Mouse (Mus musculus) R1 (cell line): Measurements from ENCODE around the gene Ppp1ca.
A peak's percentile ranks its signal among the peaks of the same experiment; 100 is the strongest.

ENCODE experiments used
- DNase-seq: peaks from one replicate; pipeline ENCODE4 v3.0.0-alpha.2; 2018; ENCODE audit warnings: low read depth, low spot score

The Ppp1ca gene

DNA sequence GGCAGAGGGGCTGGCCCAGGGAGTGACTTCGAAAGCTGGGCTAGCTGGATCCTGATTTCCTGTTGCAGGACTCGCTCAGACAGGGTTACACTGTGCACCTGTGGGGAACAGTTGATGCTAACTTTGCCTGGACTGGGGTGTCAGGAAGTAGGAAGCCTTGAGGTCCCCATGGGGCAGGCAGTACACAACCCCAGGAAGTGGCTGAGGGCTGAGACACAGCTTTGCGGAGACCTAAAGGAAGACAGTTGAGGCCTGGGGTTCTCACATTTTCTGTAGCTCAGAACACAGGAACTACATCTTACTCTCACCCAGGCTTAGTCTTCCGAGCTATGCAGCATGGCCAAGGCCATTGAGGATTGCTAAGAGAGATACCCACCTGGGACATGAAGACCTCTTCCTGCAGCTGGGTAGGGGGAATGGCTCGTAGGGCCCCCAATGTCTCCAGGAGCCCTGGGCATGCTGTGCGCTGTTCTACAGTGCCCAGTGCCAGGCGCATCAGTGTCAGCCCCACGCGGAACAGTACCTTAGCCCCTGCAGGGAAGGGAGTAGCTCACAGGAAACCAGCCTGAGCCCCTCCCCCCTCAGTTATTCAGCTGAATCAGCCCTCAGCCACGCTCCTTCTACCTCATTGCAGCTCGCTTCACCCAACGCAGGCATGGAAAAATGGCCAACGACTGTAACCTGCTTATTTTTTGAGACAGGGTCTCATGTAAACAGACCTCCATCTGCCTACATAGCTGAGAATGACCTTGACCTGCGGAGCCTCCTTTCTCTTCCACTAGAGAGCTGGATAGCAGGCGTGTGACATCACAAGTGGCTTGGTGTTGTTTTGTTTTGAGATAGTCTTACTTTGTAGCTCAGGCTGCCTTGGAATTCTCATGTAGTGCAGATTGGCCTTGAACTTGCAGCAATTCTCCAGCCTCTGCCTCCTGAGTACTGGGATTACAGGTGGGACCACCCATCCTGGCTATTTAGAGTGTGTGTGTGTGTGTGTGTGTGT, 6.6 kb upstream of the Ppp1ca start:
- DNase-seq, result peak; percentile 79

DNA sequence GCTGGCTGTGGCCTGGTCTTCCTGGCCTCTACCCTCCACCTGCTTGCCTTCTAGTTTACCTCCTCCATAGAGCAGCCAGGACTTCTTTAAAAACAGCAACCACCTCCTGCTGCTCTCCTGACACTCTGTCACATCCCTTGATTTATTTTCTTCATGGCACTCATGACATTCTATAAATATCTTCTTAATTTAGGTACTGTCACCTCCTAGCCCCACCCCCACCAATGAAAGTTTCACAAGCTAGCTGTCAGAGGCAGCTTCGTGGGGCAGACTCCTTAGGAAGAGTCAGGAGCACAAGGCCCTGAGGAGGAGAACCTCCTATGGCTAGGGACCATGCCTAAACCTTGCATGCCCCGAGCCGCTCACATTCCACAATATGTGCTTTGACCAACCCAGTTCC, 4.6 kb upstream of the Ppp1ca start:
- DNase-seq, result no peak

DNA sequence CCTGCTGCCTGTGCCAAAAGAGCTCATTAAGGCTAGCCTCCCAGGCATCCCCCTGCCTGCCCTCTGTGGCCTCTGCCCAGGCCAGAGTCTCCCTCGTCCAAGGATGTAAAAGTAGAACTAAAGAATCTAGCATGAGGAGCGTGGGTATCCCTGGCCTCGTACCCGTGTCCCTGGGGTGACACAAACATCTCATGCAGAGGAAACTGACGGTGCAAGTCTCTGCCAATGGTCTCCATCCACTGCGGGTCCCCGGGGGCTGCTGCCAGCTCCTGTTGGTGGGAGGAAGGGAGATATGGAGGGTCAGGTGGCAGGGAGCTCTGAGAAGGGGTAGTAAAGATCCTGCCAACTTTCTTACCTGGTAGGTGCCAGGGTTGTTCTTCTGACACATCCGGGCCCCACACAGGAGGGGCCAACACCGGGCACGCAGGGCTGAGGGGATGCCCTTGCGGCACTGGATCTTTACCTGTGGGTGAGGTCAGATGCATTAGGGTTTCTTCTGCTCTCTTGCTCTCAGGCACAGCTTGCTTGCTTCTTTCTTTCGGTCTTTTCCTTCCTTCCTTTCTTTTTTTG, 2.7 kb upstream of the Ppp1ca start:
- DNase-seq, result no peak

DNA sequence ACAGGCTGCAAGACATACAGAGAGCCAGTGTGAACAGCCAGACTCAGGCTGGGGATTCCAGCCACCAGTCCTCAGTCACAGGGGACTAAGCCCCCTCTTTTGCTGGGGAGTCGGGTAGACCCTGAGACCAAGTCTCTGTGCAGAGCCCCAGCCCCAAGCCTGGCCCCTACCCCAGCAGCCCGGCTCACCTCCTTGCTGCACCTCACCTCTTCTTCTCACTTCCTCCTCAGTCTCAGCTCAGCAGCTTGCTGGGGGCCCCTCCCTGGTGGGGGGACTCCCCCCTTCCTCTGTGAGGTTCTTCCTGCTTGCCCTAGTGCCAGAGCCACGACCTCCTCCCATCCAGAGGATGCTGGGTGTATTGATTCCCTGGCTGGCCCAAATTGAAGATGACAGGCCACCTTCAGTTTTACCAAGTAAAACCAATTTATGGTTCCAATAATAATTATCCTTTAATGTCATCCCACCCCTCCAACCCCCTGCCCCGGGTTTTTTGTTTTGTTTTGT, 982 bp upstream of the Ppp1ca start, which contains the start of gene Tbc1d10c:
TSS of gene Tbc1d10c (minus strand) at position 454 of the 504 bp plus-strand sequence.
- DNase-seq, result no peak

DNA sequence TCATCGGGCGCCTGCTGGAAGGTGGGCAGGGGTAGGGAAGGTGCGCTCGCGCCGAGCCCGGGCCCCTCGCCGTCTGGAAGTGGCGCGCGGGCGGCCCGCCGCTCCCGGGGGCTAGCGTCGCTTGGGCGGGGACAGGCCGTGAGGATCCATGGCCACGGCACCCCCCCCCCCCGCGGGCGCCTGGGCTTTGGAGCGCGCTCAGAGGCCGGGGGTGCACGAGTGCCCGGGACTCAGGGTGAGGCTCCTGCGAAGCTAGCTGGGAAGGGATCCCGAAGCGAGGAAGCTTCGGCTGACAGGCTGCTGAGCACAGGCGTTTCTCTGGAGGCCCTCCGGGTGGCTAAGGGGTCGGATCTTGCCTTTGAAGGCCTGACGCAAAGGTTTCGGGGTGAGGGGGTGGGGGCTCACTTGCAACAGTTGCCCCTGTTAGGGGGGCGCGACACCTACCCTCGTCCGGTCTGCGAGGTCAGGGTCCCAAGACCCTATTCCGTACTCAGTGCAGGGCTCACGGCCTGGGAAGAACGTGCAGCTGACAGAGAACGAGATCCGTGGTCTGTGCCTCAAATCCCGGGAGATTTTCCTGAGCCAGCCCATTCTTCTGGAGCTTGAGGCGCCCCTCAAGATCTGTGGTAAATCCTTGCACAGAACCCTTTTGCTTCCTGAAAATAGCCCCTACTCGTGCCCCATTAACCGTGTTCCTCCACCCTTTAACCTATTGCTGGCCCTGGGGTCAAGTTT, 553 bp downstream of the Ppp1ca start:
- peak; percentile 52 for DNase-seq

DNA sequence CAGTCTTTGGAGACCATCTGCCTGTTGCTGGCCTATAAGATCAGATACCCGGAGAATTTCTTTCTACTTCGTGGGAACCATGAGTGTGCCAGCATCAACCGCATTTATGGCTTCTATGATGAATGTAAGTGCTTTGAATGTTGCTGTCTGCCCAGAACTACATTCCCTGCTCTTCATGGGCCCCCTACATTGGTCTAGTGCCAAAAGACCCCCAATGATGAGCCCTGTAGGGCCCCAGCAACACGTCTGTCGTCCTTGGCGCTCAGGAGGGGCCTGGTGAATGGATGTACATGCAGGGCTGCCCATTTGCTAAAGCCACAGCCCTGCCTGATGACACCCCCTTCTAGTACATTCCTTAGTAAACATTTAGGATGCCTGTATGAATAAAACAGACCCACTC, 1.3 kb downstream of the Ppp1ca start:
- no peak for DNase-seq

DNA sequence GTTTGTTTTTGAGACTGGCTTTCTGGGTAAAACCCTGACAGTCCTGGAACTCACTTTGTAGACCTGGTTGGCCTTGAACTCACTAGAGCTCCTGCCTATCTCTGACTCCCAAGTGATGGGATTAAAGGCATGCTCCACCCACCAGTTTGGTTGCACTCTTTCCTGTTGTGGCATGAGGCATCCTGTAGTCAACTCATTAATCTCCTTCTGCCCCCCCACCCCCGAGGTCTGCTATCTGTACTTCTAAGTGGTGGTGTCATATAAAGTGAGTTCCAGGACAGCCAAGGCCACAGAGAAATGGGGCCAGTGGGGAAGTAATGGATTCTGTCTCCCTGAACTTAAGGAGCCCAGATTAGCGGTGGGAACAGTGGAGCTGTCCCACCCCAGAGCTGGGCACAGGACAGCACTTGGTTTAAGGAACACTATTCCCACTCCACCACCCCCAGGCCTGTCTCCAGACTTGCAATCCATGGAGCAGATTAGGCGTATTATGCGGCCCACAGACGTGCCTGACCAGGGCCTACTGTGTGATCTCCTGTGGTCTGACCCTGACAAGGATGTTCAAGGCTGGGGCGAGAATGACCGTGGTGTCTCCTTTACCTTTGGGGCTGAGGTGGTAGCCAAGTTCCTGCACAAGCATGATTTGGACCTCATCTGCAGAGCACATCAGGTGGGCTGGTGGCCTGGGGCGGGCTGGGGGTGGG, 2.3 kb downstream of the Ppp1ca start:
- DNase-seq, result no peak

DNA sequence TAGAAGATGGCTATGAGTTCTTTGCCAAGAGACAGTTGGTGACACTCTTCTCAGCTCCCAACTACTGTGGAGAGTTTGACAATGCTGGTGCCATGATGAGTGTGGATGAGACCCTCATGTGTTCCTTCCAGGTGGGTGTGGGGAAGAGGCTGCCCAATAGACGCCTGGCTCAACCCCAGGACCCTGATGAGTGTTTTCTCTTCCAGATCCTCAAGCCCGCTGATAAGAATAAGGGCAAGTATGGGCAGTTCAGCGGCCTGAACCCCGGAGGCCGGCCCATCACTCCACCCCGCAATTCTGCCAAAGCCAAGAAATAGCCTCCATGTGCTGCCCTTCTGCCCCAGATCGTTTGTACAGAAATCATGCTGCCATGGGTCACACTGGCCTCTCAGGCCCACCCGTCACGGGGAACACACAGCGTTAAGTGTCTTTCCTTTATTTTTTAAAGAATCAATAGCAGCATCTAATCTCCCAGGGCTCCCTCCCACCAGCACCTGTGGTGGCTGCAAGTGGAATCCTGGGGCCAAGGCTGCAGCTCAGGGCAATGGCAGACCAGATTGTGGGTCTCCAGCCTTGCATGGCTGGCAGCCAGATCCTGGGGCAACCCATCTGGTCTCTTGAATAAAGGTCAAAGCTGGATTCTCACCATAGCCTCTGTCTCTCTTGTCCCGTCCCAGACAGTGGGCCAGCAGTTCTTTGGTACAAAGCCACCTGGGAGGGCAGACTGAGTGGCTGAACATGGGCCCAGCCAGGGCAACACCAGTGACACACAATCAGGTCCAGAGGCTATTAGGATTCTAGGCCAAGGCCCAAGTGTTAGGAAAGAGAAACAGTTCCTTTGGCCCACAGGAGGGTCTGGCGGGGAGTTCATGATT, 3.1 kb downstream of the Ppp1ca start:
- no peak for DNase-seq

DNA sequence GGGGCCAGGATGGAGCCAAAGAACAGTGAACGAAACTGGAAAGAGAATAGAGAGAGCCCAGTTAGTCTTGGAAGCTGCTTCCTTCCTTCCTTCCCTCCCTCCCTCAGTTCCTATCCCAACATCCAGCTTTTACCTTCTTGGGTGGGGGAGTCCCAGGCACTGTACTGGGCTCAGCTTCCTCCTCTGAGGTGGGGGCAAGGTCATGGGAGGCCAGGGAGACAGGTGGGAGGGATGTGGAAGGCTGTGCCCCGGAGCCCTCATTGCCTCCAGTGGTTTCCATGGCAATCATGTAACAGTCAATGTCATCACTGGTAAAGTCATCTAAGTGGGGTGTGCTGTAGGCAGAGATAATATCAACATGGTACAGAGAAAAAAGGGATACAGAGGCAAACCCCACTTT, 4.2 kb downstream of the Ppp1ca start:
- no peak for DNase-seq

DNA sequence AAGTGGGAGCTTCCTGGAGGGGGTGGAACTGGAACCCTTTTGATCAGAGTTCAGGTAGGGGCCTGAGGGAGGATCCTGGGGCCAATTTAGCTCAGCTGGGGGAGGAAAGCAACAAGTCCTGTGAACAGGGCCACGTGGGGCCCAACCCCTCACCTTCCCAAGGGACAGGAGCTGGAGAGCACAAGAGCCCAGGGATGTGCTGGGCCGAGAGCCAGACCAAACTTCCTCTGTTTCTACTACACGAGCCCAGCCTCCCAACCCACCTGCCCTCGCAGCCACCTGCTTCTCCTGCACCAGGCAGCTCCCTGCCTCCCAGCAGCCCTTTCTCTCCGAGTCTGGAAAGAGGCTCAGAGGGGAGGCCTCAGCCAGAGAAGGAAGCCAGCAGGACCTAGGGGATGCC, 4.7 kb downstream of the Ppp1ca start:
- no peak for DNase-seq

DNA sequence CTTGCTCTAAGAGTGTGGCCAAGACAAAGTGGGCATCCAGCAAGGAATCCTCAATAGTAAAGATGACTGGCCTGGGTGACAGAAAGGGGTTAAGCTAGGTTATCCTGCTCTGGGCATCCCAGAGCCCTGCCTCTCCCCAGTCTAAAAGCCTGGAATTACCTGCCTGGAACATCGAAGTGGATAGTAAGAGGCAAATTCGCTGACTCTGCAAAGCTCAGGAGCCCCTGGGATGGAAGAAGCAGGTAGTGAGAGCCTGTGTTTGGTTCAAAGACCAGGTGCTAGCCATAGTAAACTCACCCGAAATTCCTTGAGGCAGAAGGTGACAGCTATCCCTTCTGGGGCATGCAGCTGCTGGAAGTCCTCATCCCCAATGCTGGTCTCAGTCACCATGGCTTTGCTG, 5.3 kb downstream of the Ppp1ca start:
- DNase-seq, result no peak

DNA sequence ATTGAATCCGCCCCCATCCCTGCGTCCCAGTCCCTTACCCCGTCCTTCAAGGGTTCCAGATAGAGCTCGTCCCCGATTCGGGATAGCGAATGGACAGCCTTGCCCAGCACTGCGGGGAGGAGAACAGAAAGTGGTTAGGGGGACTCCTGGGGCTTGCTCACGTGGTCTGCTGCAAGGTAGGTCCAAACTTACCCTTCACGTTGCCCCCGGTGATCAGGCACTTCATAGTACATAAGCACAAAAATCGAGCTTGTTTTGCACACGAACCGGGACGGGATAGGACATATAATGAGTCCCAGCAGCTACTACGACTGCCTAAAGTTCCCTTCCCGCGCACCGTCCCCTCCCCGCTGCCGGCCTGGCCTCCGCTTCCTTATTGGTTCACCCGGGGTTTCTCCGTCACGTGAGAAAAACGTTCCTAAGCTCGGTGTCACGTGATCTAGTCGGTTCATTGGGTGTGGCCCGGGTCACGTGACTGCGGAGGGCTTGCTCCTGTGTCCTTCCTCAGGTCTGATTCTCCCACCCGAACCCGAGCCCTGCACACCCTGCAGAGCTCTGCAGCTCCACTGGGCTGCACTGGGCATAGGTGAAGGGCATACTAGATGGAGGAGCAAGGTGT, 9.5 kb downstream of the Ppp1ca start, which contains the start of gene Rad9a:
TSS of gene Rad9a (minus strand) at position 372 of the 619 bp plus-strand sequence.
- peak; percentile 99 for DNase-seq

DNA sequence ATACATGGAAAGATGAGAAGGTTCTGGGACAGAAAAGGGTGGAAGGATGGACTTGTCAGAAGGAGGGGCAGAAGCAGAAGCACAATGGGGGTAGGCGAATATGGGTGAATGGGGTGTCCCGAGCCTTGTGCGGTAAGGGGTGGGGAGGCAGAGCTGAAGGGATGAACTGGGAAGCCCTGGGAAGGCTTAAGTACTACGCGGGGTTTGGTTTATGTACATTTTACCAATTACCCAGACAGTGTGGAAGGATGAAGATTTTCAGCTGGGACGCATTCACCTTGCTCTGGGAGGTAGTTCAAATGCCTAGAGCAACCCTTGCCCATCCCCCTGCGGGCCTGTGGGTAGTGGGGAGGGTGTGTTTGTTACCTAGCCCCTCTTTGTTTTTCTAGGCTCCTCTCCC, 10.3 kb downstream of the Ppp1ca start:
- no peak for DNase-seq

DNA sequence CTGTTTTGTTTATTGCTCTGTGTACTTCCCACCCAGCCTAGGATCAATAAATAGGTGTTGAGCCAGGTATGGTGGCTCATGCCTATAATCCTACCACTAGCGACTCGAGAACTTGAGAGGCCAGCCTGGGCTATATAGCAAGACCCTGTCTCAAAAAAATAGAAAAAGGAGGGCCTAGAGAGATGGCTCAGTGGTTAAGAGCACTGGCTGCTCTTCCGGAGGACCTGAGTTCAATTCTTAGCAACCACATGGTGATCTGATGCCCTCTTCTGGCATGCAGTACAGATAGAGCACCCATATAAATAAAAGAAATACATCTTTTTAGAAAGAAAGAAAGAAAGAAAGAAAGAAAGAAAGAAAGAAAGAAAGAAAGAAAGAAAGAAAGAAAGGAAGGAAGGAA, 11.3 kb downstream of the Ppp1ca start:
- no peak for DNase-seq

DNA sequence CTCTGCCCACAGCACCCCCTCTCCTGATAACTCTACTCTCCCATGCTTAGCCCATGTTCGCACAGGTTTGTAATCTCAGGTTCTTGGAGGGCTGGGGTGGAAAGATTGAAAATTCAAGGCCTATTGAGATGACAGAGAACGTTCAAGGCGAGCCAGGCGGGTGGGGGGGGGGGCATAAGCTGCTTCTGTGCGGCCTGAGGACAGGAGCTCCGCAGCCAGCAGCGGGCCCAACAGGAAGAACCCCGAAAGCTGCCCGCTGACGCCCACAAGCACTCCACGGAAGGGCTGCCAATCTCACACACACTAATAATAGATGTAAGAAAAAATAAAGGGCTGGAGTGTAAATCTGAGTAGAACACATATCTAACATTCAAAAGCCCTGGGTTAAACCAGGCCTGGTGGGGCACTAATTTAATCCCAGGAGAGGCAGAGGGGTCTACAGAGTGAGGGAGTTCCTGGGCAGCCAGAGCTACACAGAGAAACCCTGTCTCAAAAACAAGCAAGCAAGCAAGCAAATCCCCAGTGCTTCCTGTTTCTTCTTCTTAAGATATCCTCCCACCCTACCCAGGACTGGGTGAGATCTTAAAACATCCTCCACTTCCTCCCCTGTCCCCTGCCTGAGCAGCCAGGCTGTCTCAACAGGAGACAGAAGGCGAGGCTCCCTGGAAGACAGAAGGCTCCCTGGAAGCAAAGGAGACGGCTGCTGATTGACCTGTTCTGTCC, 11.9 kb downstream of the Ppp1ca start:
- DNase-seq, result no peak

DNA sequence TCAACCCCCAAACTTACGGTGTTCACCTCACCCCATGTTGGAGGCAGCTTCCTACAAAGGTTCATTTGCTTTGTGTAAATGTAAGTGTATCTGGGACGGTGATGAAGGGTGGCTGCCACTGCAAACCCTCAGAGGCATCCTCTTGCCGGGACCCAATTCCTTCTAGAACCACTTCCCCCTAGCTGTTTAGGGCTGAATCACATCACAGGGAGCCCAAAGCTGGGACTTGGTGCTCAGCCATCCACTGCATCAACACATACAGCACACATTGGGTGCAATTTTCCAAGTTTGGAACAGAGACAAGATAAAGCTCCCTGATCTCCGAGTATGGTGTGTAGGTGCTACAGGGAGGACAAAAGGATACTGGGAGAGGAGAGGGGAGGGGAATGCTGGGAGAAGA, 13.0 kb downstream of the Ppp1ca start:
- no peak for DNase-seq

DNA sequence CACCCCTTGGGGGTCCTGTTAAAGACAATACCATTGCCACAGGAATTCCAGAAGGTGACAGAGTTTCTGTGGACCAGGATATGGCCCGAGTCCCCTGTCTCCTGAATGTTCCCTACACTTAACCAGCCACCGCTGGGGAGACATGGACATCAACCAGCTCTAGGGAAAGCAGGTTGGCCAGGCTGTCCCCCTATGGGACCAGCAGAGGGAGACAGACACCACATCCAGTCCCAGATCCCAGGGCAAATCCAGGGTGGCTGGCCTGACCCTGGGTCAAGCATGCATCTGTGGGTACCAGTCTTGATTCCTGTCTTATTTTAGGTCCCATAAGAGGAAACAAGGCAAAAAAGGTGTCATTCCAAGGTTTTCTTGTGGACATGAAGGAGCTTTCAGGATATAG, 15.1 kb downstream of the Ppp1ca start:
- DNase-seq, result peak; percentile 72

DNA sequence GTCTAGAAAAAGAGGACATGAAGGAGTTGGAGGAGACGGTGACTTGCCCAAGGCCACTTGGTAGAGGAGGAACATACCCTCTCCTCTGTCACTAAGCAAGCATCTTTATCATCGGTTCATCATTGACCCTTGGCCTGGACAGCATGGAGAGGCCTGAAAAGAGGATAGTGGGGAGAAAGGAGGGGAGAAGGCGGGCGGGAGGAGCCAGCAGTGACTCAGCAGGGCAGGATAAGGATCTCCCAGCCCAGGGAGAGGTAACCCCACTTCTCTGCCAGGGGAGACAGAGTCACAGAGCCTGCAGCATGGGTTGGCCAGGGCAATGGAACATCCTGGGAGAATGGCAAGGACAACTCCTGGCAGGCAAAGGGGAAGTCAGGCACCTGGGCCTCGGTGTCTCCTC, 16.7 kb downstream of the Ppp1ca start:
- no peak for DNase-seq

DNA sequence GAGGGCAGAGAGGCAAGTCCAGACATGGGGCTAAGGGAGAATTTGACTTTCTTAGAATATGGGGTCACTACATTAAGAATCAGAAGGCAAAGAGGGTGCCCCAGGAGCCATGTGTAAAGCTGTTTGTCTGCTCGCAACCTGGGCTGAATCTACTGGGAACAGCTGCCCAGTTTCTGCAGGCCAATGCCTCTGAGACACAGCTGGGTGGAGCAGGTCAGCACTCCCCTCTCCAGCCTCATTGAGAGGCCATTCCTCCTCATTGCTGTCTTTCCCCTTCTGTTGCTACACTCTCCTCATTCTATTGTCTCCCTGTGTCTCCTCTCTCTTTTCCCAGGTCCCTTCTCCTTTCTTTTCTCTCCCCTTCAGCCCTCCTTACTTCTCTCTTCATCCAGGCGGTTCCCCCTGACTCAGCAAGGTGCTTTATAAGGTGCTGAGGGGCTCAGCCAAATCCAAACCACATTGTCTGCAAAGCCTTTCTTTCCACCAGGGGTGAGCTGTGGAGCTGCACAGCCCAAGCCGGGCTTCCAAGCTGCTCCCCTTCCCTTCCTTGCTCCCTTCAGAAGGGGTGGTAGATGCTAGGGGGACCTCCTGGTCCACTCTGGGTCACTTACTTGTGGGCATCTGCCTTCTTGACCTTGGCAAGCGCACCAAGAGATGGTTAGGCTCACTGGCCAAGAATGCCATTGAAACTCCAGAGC, 20.2 kb downstream of the Ppp1ca start:
- DNase-seq, result no peak
